Mouse (Mus musculus): ENCODE data around the gene Gm38393. TPM values are rescaled to one million over a fixed set of nuclear protein-coding genes. Genes with fewer than 3 reads are reported as not detected.

Gm38393 gene
- 1 to 10 TPM; 2.2 to 4.2 (median 3.2) TPM for total RNA-seq (2022)

- DNase-seq (ENCODE audit: low spot score in 2 of 2), result peak; percentile 10 to 57
Measured at GRCm38 (mm10) chr7:60004606-60005330, at the start of gene Gm38393, which contains the start of gene Snurf. Gene Gm38393 (minus strand): TSS chr7:60005064. Gene Snurf (minus strand): TSS chr7:60005049.

GRCm38 (mm10) chr7:60047481-60048201 lies 42.8 kb upstream of the Gm38393 start:
- DNase-seq (ENCODE audit: low spot score in 2 of 2), result no peak

GRCm38 (mm10) chr7:60013186-60013585 lies 8.3 kb upstream of the Gm38393 start:
- DNase-seq (ENCODE audit: low spot score in 2 of 2), result no peak

GRCm38 (mm10) chr7:60007727-60008360 lies 3.0 kb upstream of the Gm38393 start:
- DNase-seq (ENCODE audit: low spot score in 2 of 2), result no peak

- no peak for DNase-seq (ENCODE audit: low spot score in 2 of 2)
Measured at GRCm38 (mm10) chr7:60006262-60006661, 1.4 kb upstream of the Gm38393 start.

- DNase-seq (ENCODE audit: low spot score in 2 of 2), result no peak
Measured at GRCm38 (mm10) chr7:60003921-60004605, 801 bp downstream of the Gm38393 start.

GRCm38 (mm10) chr7:60003006-60003865 lies 1.6 kb downstream of the Gm38393 start:
- DNase-seq (ENCODE audit: low spot score in 2 of 2), result no peak

- no peak for DNase-seq (ENCODE audit: low spot score in 2 of 2)
Measured at GRCm38 (mm10) chr7:59978646-59979045, 26.2 kb downstream of the Gm38393 start.

Other genes with a start within 250 kb of the Gm38393 start
- 100 to 1,000 TPM; 177 to 263 (median 232) TPM for gene Snurf, start within 50 bp of the Gm38393 start, total RNA-seq (2022)
- gene Snrpn, start 135.2 kb upstream of the Gm38393 start, total RNA-seq (2022), result 10 to 100 TPM; 67.7 to 79.1 (median 73.1) TPM